Mouse (Mus musculus) bone marrow macrophage, adult 2 months (primary cell): ENCODE measurements around the gene Zfp784.

Experiments
- CTCF ChIP-seq: IDR thresholded peaks from 2 replicates; pipeline ENCODE4 v1.5.1; 2012; ENCODE audit warnings: low read depth, mild to moderate bottlenecking, low read length, moderate library complexity
- POLR2A ChIP-seq: IDR thresholded peaks from 2 replicates; pipeline ENCODE4 v1.6.1; 2012; ENCODE audit warnings: mild to moderate bottlenecking, low read depth, low read length, borderline replicate concordance

GRCm38 (mm10) chr7:5037467-5037866 lies 779 bp downstream of the Zfp784 start:
- TF ChIP-seq CTCF (no peak), POLR2A (no peak)
